Comparison of ENCODE assay signal across 8 mouse cellular contexts in genomic region chr5:8622071-8622595, GRCm38 (mm10). TPM values are rescaled to one million over a fixed set of nuclear protein-coding genes. Genes with fewer than 3 reads are reported as not detected.
A peak's percentile ranks its signal among the peaks of the same experiment; 100 is the strongest.
DNase-seq lines count a peak whose midpoint lies in the region; ATAC-seq and TF ChIP-seq lines count a peak whose summit lies in the region.

No protein-coding gene starts in this region.

- peak overlapping the region; percentile 94 for H3K9ac ChIP-seq in hindbrain, postnatal 0 days (replicated peaks; ENCODE audit: low read length)

- DNase-seq in cerebellum, postnatal 36 days = peak; percentile 60 to 62
- DNase-seq in gastrocnemius, adult 18-20 months (ENCODE audit: low spot score) = peak; percentile 12
- peak; percentile 70 for DNase-seq in hindbrain, postnatal 0 days (ENCODE audit: low spot score)
- DNase-seq in left cerebral cortex, adult 11 months (ENCODE audit: low spot score) = peak; percentile 24
- DNase-seq in lung, postnatal 14 days = peak; percentile 31
- DNase-seq in ovary, postnatal 14 days (ENCODE audit: low spot score) = peak; percentile 27
- DNase-seq in urinary bladder, adult 2 months (ENCODE audit: low spot score) = peak; percentile 27

- TF ChIP-seq CTCF in hindbrain, postnatal 0 days (IDR thresholded peaks at IDR 0.05; ENCODE audit: low read depth) = no peak

- H3K4me2 ChIP-seq in hindbrain, postnatal 0 days (ENCODE audit: low read depth, low read length) = peak overlapping the region; percentile 81

- 3% methylated on average over 45 of the region's 49 CpGs for WGBS in hindbrain, postnatal 0 days

- ATAC-seq in activated CD4-positive, CD25-positive, alpha-beta regulatory T cell, adult 4 months = peak; percentile 37
- peak; percentile 67 for ATAC-seq in hindbrain, postnatal 0 days

- H3K27me3 ChIP-seq in hindbrain, postnatal 0 days (ENCODE audit: insufficient read depth, low read length) = no peaks in the 10 kb centered on the region

- H3K27ac ChIP-seq in hindbrain, postnatal 0 days = peak overlapping the region; percentile 94

- no peaks in the 10 kb centered on the region for H3K9me3 ChIP-seq in hindbrain, postnatal 0 days (ENCODE audit: low read length)

- H3K36me3 ChIP-seq in hindbrain, postnatal 0 days (ENCODE audit: insufficient read depth, low read length) = no peaks in the 10 kb centered on the region

- H3K4me3 ChIP-seq in hindbrain, postnatal 0 days (ENCODE audit: low read length) = peak overlapping the region; percentile 89

- no peaks in the 10 kb centered on the region for H3K4me1 ChIP-seq in hindbrain, postnatal 0 days (ENCODE audit: insufficient read depth, low read length)

RNA-seq across cellular contexts. Expression of gene Rundc3b, which starts 0.6 kb away (rescaled TPM):
- 1 to 10 TPM; 2.6 to 3.7 TPM for polyA plus RNA-seq in activated CD4-positive, CD25-positive, alpha-beta regulatory T cell, adult 4 months (2017; shearing (Covaris generic))
- under 1 TPM in 1 of 2 experiments, not detected in 1; 0.17 TPM for total RNA-seq in gastrocnemius, adult 18-20 months (2021)
- 35.5 and 50.1 TPM in 2 replicates for total RNA-seq in hindbrain, postnatal 0 days (2014; rRNA removed)
- 27.3 and 27.8 TPM in 2 replicates for polyA plus RNA-seq in hindbrain, postnatal 0 days (2015; fragmentation: Nextera tagmentation; extraction: Ambion mirVana)
- 0.21 and 0.29 TPM in 2 replicates for polyA plus RNA-seq in urinary bladder, adult 2 months (2012; rRNA removed)

RNA-seq across cellular contexts. Expression of gene Abcb1a, which starts 37.7 kb away (rescaled TPM):
- polyA plus RNA-seq in activated CD4-positive, CD25-positive, alpha-beta regulatory T cell, adult 4 months (2017; shearing (Covaris generic)) = 10 to 100 TPM; 18.7 to 26.8 TPM
- total RNA-seq in gastrocnemius, adult 18-20 months (2021) = 1 to 10 TPM; 3.3 to 3.9 TPM
- total RNA-seq in hindbrain, postnatal 0 days (2014; rRNA removed) = 5.1 and 6.6 TPM in 2 replicates
- polyA plus RNA-seq in hindbrain, postnatal 0 days (2015; fragmentation: Nextera tagmentation; extraction: Ambion mirVana) = 3.0 and 3.1 TPM in 2 replicates
- 9.7 and 14.4 TPM in 2 replicates for polyA plus RNA-seq in urinary bladder, adult 2 months (2012; rRNA removed)

Comparison
In these comparisons a context has a peak if more than half of its experiments do, and no peak if none do; other contexts are left out.
1. Peak in every context shown above with its lines: DNase-seq, ATAC-seq, H3K4me3 ChIP-seq and H3K27ac ChIP-seq.
2. DNase-seq: peak in every context shown above with its lines; median percentile 70 in hindbrain, postnatal 0 days; 61 in cerebellum, postnatal 36 days; 31 in lung, postnatal 14 days; 27 in ovary, postnatal 14 days; 27 in urinary bladder, adult 2 months; 24 in left cerebral cortex, adult 11 months; 12 in gastrocnemius, adult 18-20 months.